Mouse (Mus musculus) left cerebral cortex, postnatal 4 days (tissue): ENCODE results near the gene Trex2. TPM values are rescaled to one million over a fixed set of nuclear protein-coding genes. Genes with fewer than 3 reads are reported as not detected.

Experiments
- DNase-seq: peaks from one replicate; pipeline ENCODE4 v3.0.0-alpha.2; 2022
- intact Hi-C: fragments of 180-260 bp; cut with DNase I; formaldehyde crosslinking; loops from one replicate; pipeline ENCODE4 v1.15.1; 2025
- total RNA-seq, 2 experiments: library from RNA; stranded (reverse); gene quantifications; 2 replicates each; pipeline ENCODE4 v1.2.3; 2021

Gene Trex2
- total RNA-seq, result not detected

DNA sequence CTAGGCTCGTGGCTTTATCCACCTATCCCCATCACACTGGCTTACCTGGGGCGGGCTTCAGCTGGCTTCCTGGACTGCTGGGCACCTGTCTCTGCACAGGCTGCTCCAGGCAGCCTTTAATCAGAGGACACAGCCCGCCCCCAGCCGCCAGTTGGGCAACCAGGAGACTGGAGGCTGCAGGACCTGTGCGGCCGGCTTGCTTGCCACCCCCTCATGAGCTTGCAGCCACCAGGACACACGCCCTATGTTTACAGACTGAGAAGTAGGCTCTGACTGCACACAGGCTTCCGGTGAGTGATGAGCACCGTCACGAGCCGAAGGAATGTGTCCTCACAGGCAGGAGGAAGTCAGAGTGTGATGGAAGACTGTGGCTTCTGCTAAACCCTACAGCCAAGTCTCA, at the start of gene Trex2:
Trex2 (minus strand) TSS at position 93 of the 400 bp plus-strand sequence.
- DNase-seq, result no peak

DNA sequence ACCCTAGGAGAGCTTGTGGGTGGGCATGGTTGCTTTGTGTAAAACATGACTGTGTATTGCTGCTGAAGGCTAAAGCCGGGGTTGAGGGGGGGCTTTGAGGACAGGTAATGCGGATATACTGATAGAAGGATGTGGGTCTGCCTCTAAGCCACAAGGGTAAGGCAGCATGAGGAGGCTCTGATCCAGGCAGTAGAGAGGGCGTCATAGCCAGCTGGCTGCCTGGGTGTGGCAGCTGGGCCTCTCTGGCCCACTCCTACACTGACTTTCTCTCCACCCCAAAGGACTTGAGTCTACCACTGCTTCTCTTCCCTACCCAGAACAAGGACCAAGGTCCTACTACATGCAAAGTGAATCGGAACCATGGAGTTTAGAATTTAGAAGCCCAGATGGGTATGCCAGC, 49.7 kb upstream of the Trex2 start:
- intact Hi-C loops, result no loop called here

More for the DNA sequence above, at the start of gene Trex2:
- intact Hi-C loops, result no loop called here

DNA sequence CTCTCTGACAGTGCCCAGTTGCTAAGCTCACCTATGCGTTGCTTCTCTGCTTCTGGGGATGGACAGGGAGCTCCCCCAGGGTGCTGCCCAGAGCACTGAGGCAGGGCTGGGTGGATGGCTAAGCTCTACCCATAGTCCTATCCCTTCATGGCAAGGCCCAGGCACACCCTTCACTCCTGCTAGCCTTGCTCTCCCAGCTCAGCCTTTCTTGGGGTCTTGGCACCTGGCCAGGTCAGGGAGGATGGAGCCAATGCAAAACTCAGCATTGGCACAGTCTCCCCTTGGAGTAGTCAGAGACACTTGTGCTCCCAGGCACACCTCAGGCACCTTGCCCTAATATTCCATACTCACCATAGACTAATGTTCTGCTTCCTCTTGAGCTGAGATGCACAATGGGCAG, 48.9 kb upstream of the Trex2 start:
- DNase-seq, result peak; percentile 38
- intact Hi-C loops, result no loop called here

More for the DNA sequence above, 49.7 kb upstream of the Trex2 start:
- no peak for DNase-seq

DNA sequence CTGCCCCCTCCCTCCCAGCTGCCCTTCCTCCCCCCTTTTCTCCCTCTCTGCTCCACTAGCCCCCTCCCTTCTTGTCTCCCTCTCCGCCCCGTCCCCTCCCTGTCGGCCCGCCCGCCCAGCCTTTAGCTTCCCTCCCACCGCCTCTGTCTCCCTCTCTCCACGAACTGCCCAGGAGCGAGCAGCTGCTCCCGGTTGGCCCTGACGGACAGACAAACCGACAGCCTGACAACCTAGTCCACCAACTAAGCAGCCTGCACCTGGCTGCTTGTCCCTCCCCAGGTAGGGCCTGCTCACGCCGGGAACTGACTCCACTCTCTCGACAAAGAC, 48.3 kb upstream of the Trex2 start, which contains the start of gene Bgn:
Bgn (plus strand) TSS at position 119 of the 327 bp plus-strand sequence.
- intact Hi-C loops, result no loop called here
- no peak for DNase-seq

DNA sequence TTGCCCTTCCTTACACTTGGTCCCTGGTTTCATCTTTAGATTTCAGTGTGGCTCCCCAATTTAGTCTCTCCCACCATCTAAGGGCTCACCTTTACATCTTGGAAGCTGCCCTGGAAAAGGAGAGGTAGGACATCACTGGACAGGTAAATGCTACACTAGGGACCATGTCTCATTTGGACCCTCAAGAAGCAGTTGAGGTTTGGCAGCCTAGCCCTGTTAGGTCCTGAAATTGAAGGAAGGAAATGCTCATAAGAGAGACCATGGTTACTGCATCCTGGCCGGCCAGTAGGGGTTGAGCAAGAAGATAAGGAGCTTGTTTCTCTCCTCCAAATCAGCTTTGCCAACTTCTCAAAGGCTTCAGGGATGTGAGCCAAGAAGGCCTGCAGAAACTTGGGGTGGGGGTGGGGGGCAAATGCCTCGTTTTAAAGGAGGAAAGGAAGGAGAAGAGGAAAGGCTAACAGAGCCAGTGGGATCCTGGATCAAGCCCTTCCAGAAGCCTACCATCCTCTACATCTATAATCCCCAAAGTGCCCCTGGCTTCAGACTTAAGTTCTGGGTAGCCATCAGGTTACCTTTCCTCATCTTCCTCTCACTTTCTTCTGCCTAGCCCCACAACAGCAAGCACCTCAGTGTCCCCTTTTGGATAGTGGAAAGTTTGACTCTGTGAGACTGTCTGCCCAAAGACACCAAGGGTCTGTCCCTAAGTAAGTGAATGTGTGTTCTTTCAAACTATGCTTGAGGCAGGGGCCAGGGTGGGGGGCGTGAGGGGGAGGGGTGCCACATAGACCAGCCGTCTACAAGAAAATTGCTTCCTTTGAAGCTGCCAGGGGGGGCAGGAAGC, 47.7 kb upstream of the Trex2 start:
- DNase-seq, result no peak
- intact Hi-C loops, result no loop called here

DNA sequence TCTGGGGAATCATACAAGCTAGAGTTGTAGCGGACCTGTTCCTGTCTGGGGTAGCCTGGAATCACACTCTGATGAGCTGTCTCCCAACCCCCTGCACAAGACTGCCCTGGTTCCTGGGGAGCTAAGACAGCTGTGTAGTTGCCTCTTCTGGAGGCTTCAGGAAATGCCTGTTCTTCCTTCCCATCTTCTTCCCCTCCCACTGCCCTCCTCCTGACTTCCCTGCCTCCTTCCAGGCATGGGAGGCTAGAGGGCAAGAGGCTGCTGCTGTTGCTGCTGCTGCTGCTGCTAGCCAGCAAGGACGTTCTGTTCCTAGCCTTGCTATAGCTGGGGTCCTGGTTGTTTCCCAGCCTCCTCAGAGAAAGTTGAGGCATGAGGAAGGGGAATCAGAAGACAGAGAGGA, 45.2 kb upstream of the Trex2 start:
- intact Hi-C loops, result no loop called here
- no peak for DNase-seq

DNA sequence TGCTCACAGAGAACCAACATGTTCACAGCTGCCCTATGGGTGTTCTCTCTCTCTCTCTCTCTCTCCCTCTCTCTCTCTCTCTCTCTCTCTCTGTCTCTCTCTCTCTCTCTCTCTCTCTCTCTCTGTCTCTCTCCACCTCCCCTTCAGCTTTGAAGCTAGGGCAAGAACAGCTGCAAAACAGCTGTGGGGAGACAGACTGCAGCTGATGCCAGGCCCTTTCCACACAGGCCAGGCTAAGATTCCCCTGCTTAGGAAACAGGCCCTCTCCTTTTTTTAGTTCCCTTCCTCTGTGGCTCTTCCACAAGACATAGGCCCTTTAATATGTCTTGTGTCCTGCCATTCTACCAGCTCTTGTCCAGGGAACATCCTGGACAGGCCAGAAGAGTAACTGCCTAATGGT, 44.5 kb upstream of the Trex2 start:
- DNase-seq, result no peak
- intact Hi-C loops, result no loop called here

DNA sequence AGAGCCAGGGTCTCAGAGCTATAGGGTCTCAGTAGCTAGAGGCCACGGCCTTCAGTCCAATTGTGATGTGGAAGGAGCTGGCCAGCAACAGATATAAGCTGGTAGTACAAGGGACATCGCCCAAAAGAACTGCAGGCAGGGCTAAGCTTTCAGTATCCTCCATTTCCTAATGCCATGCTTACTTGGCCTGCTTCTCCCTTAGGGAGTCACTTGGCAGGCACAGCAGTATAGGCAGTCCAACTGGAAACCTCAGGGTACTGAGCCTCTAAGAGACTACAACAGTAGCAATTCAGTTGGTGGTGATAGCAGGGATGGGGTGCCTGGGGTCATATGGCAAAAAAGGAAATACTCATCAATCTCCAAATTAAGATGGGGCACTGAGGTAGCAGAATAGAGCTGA, 42.4 kb upstream of the Trex2 start:
- DNase-seq, result no peak

DNA sequence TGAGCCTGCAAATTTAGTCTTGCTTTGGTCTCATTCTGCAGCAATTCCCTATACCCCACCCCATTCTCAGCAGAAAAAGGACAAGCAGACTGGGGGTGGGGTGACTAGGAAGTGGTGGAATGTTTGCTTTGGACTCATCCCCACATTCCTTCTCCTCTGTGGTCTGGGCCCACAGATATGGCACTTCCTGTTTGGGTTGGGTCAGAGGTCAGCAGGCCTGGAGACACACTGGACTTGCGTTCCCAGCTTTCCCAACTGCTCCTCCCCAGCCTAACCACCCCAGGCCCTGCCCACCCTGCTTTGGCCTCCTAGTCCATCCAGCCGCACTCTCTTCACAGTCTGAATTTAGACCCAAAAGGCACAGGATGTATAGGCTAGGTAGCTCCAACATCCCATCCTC, 41.5 kb upstream of the Trex2 start:
- intact Hi-C loops, result no loop called here
- no peak for DNase-seq

More for the DNA sequence above, 42.4 kb upstream of the Trex2 start:
- intact Hi-C loops, result no loop called here

DNA sequence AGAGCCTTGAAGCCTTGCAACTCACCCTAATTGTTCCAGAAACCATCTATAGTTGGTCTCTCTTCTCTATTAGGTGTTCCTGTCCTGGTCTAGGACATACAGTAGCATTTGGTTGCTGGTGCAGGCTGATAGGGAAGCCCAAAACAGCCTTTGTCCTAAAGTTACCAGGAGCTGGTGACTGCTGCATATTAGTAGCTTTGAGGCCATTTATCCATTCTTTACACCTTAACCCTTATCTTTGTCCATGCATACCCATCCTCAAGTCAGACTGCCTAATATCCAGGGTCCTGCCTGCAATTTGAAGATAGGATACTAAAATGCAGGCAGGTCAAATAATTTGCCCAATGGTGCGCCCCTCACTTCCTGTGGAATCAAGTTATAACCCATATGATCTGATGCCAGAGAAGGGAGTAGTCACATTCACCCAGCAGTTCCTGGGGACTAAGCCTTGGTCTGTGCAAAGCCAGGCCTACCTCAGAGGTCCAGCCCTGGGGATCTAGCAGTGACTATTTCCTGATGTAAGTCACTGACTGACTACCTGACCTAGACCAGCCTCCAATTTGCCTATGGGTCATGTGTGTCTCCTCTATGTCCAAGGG, 40.6 kb upstream of the Trex2 start:
- intact Hi-C loops, result no loop called here

DNA sequence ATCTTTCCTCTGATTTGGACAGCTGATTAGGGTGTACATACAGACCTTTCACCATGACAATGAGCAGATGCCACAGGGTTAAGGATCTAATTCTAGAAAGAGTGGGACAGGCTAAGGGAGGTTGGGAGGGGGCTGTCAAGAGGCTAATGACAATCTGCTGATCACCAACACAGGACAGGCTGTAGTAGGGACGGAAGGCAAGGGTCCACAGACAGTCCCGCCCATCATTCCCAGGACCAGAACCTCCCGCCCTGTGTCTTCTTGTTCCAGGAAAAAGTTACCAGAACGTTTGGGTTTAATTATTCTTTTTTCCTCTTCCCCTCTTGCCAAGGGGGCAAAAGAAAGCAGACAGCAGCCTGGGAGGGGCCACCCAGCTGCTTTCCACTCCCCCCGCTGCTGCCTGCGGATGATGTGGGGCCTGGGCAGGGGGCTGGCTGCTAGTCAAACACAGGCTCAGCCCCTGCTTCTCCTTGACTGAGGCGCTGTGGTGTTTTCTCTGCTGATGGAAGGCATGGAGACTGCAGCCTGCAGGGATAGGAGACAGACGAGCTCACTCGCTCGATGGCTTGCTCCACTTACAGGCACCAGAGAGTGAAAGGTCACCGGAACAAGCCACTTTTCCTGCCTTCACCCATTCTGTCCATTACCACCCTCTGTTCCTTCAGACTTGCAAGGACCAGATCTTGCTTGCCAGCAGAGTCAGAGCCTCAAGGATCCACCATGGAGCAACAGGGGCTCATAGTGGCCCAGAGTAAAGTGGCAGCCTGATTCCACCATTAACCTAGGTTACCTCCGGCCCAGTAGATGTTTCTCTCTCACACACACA, 39.4 kb upstream of the Trex2 start:
- intact Hi-C loops, result no loop called here
- DNase-seq, result peak; percentile 21

More for the DNA sequence above, 40.6 kb upstream of the Trex2 start:
- DNase-seq, result no peak

DNA sequence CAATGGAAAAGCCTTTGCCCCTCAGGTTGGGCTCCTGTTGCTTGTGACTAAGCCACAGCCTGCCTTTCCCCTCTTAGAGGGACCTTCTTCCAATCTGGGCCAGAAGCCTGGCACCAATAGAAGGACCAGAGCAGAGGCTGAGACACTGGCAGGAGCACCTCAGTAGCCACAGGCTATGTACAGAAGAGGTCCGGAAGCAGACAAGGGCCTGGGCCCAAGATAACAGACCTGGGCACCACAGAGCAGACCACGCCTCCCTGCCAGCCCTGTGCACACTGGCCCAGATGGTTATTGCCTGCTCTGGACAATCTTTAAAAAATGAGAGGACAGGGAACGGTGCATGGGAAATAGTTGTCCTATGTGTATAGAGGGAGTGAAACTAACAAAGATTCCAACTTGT, 36.6 kb upstream of the Trex2 start:
- DNase-seq, result no peak
- intact Hi-C loops, result no loop called here

DNA sequence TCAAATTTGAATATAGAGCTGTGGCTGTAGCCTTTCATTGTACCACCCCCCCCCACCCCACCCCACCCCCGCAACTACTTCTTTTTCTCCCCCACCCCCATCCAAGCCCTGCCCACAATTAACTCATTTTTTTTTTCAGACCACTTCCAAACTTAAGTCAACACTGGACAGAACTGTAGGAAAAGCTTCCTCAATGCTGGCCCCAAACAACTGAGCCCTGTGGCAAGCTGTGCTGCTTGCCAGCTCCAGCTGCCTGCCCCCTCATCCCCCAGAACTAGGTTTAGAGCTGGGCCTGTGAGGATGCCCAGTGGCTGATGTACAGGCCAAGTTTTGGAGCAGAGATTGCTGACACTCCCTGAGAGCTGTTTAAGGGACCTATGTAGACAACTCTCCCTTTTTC, 33.6 kb upstream of the Trex2 start:
- DNase-seq, result no peak
- intact Hi-C loops, result no loop called here

DNA sequence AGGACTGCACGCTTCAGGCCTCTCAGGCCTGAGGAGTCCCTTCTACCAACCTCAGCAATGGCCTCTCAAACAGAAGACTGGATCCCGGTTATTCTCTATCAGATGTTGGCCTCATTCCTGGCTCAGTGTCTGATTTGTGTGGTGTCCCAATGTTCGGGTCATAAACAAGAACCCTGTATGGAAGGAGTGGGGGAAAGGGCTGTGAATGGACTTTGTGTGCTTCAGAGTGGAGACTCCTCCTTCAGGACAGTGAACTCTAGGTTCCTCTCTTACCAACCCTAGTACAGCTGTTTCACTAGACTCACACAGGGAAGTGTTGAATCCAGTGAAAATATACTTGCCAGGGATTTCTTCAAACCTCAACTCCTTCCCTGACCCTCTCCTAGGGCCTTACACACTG, 33.2 kb upstream of the Trex2 start:
- DNase-seq, result no peak
- intact Hi-C loops, result no loop called here

DNA sequence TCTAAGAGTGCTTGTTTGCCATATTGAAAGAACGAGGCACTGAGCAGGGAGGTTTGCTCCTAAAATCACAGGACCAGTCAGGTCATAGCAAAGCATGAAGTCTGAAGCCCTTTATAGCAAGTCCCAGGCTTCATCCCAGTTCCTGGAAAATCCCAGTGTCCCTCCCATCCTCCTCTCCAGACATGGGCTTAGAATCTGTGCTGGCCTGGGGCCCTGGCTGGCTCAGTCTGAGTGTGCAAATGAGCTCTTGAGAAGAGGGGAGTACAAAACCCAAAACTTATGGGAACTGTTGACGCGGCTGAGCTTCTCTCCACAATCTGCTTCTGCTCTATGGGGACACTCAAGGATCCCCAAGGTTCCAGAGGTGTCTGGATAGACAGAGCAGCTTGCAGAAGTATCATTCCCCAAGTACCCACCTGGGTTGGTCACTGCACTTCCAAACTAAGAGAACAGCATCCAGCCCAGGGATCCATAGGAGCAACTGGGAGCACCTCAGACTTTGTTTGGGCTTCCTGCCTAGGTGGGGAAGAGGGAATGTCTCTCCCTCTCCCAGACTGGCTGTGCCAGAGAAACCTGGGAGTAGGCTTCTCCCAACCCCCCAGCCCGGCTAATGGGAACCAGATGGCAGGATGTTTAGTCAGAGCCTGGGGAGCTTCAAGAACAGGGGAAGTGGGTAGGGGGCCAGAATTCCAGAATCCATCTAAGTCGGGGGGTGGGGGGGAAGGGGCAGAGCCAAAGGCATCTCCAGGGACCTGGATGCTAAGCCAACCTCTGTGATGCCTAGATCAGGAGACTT, 32.5 kb upstream of the Trex2 start:
- peak; percentile 12 for DNase-seq
- intact Hi-C loops, result no loop called here

DNA sequence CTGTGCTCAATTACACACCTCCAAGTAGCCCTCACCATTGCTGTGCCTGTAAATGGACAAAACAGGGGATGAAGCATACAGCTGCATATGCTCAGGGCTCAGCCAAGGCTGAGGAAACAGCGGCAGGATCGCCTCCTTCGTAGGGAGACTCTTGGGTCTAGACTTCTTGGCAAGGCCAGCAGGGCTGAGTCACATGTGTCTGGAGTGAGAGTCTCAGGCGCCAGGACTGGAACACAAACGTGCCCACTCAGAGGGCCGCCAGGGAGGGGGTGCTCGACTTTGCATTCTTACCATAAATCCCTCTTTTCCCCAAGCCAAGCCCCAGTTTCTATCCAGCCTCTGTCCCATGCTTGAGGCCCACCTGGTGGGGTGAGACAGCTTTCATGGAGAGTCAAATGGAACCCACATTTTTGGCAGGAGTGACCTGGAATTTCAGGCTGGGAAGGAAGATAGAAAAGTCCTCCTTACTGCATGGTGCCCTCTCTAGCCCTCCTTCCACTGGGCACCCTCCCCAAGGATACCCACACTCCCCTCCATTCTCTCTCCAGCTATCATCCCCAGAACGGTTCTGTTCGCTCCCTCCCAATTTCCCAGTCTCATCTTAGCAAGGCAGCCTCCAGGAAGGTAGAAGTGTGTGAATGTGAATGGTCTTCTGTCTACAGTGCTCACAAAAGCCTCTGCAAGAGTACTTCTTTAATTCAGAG, 30.5 kb upstream of the Trex2 start:
- peak; percentile 34 for DNase-seq
- intact Hi-C loops, result no loop called here

DNA sequence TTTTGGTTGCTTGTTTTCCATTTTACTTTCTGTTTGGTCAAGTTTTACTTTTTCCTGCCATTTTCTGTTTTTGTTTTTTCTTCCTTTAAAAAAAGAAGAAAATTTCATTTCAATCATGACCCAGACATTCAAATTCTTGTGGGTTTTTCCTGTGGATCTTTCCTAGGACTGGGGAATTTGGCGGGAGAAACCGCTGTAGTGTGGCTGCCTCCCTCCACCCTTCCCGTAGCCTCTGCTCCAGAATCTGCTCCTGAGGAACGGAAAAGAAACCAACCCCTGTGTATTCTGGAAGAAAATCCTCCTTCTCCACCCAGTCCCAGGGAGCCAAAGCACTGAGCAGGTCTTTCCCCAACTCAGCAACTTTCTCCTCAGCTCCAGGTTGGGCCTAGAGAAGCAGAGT, 25.6 kb upstream of the Trex2 start:
- intact Hi-C loops, result no loop called here

DNA sequence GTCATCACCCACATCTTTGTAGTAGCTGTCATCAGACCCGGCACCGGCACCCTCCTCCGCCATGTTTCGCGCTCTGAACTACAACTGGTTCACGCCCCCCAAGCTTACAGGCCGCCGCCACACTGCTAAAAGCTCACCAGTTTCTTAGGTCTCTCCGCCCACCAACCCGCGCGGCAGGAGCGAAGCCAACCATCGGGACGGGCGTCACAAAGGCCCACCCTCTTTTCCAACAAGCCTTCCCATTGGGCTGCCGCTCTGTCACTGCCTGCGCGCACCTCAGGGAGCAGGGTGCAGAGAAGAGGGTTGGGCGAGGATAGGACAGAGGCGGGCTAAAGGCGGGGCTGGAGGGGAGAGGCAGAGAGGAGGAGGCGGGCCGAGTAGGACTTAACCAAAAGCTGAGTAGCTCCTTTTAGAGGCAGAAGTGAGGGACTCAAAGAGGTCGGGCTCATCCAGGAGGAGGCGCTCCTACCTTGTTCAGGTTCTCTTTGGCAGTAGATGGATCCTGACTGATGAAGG, 23.8 kb upstream of the Trex2 start, which contains the start of gene Haus7:
Haus7 (minus strand) TSS at position 168 of the 516 bp plus-strand sequence.
- intact Hi-C loops, result no loop called here
- DNase-seq, result peak; percentile 93

More for the DNA sequence above, 25.6 kb upstream of the Trex2 start:
- DNase-seq, result no peak

DNA sequence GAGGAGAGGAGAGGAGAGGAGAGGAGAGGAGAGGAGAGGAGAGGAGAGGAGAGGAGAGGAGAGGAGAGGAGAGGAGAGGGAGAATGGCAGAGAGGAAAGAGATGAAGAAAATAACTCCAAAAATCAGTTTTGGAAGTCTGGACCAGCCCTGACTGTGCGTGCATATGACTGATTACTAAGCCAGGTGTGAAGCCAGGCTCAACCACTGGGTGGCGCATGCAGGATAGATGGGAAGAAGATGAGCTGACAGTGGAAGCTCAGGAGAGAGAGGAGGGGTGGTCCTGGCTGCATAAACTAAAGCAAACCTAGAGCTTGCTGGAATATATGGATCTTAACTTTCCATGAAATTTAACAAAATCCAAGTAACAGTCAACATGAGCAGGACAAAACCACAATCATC, 16.8 kb upstream of the Trex2 start:
- DNase-seq, result peak; percentile 79
- intact Hi-C loops, result no loop called here

DNA sequence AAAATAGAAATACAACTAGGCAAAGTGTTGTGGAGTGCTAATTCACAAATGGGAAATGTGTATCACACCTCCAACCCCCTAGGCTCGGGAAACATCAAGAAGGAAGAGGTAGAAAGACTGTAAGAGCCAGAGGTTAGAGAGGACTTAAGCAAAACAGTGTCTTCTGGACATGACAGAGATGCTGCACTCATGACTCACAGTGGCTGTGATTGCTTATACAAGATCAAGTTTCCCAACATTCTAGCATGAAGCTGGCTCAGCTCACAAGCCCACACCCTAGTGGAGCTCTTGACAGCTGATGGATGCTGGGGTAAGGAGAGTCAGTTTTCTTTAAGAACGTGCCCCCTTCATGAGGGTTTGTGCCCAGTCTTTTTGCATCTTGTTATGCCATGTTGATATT, 6.3 kb upstream of the Trex2 start:
- intact Hi-C loops, result no loop called here
- no peak for DNase-seq
